Mouse (Mus musculus): ENCODE measurements around the gene 4930444G20Rik.

- no peak for TF ChIP-seq CTCF (IDR thresholded peaks at IDR 0.05; ENCODE audit: low read depth)
- no peak for TF ChIP-seq EP300 (optimal IDR thresholded peaks at IDR 0.05)
Measured at GRCm38 (mm10) chr10:22070168-22070567, 2.3 kb upstream of the 4930444G20Rik start.
